14 mouse cellular contexts compared by ENCODE assay signal in genomic region chr5:125222706-125223105, GRCm38 (mm10). TPM values are rescaled to one million over a fixed set of nuclear protein-coding genes. Genes with fewer than 3 reads are reported as not detected.
DNase-seq lines count a peak whose midpoint lies in the region; ATAC-seq lines count a peak whose summit lies in the region.
"Had no signal": no experiment of that assay in that cellular context is flagged by ENCODE, and none has a peak within 500 bp of the region (broad histone marks: within the 10 kb centered on the region; RNA-seq: fewer than 3 reads in every experiment).

No protein-coding gene starts in this region.

- no peaks in the 10 kb centered on the region for H3K27me3 ChIP-seq in limb, embryonic 15.5 days
- H3K27me3 ChIP-seq in limb, embryonic 10.5 days (ENCODE audit: low read depth, poor library complexity, severe bottlenecking): no peaks in the 10 kb centered on the region; the same call in 1 of the 2 replicates
- H3K27me3 ChIP-seq: limb, embryonic 13.5 days had no signal

- WGBS in limb, embryonic 15.5 days: 48% methylated on average over 6 of the region's 6 CpGs
- WGBS in limb, embryonic 10.5 days: 55% methylated on average over 6 of the region's 6 CpGs

- ATAC-seq in limb, embryonic 15.5 days (ENCODE audit: insufficient number of reproducible peaks, low FRiP score, low TSS enrichment, low read depth): no peak
- ATAC-seq: lung, postnatal 0 days had no signal

- H3K4me1 ChIP-seq in limb, embryonic 15.5 days: peaks cover 40% of the 10 kb centered on the region
- peaks cover 38% of the 10 kb centered on the region for H3K4me1 ChIP-seq in limb, embryonic 10.5 days

- H3K4me2 ChIP-seq in limb, embryonic 15.5 days: no peak overlapping the region
- H3K4me2 ChIP-seq: limb, embryonic 13.5 days had no signal

- intact Hi-C loops in left cerebral cortex, postnatal 4 days (cut with DNase I): no loop called here

- H3K36me3 ChIP-seq in limb, embryonic 15.5 days: no peaks in the 10 kb centered on the region
- H3K36me3 ChIP-seq in limb, embryonic 10.5 days: no peaks in the 10 kb centered on the region
- H3K36me3 ChIP-seq: limb, embryonic 13.5 days had no signal

- H3K4me3 ChIP-seq in limb, embryonic 15.5 days: no peak overlapping the region
- H3K4me3 ChIP-seq in limb, embryonic 10.5 days: no peak overlapping the region
- H3K4me3 ChIP-seq: erythroblast, embryonic 14.5 days; limb, embryonic 13.5 days; myocyte had no signal

- no peak overlapping the region for H3K9ac ChIP-seq in limb, embryonic 15.5 days
- H3K9ac ChIP-seq: limb, embryonic 13.5 days had no signal

- no peak for DNase-seq in limb, embryonic 10.5 days (ENCODE audit: low spot score)
- DNase-seq in cerebellum, adult 11-12 months: peak; percentile 88
- DNase-seq in cerebellum, postnatal 25 days: peak; percentile 81 to 86
- DNase-seq in left cerebral cortex, postnatal 4 days: peak; percentile 66
- no peak for DNase-seq in B cell, adult 2 months
- DNase-seq in kidney, adult 8-10 months: no peak
- DNase-seq: heart, postnatal 36 days; kidney, postnatal 10 days; thymus, adult 18-20 months had no signal

- peak overlapping the region; percentile 73 for H3K27ac ChIP-seq in limb, embryonic 15.5 days
- no peak overlapping the region for H3K27ac ChIP-seq in limb, embryonic 10.5 days

- no peaks in the 10 kb centered on the region for H3K9me3 ChIP-seq in limb, embryonic 15.5 days
- no peaks in the 10 kb centered on the region; the same call in 1 of the 2 replicates for H3K9me3 ChIP-seq in limb, embryonic 10.5 days (replicated peaks)

RNA-seq across cellular contexts. Expression of gene Ncor2, which starts 43.7 kb away (rescaled TPM):
- polyA plus RNA-seq in limb, embryonic 15.5 days (2015; fragmentation: Nextera tagmentation; extraction: Ambion mirVana): 32.7 and 34.1 TPM in 2 replicates
- polyA plus RNA-seq in limb, embryonic 10.5 days (2016; fragmentation: Nextera tagmentation; extraction: Ambion mirVana): 22.4 and 26.8 TPM in 2 replicates
- 100 to 1,000 TPM; 110 to 115 TPM for total RNA-seq in left cerebral cortex, postnatal 4 days (2021)

Comparison
In these comparisons a context has a peak if more than half of its experiments do, and no peak if none do; other contexts are left out.
1. DNase-seq: peak in cerebellum, adult 11-12 months (single experiment), cerebellum, postnatal 25 days (2 of 2) and left cerebral cortex, postnatal 4 days (single experiment); none in limb, embryonic 10.5 days (single experiment), B cell, adult 2 months (0 of 2) and kidney, adult 8-10 months (0 of 2).